Mouse (Mus musculus) leukemia stem cell, adult 10-12 weeks (primary cell): ENCODE results near the gene Aarsd1. TPM values are rescaled to one million over a fixed set of nuclear protein-coding genes. Genes with fewer than 3 reads are reported as not detected.

ENCODE experiments used
- polyA plus RNA-seq: library from polyadenylated mRNA; stranded (reverse); fragments of >175 nt; gene quantifications from 2 replicates; pipeline ENCODE4 v1.2.3, GENCODE M21; 2012; ENCODE audit warnings: low replicate concordance

The Aarsd1 gene
- 38.8 and 49.0 TPM in 2 replicates for polyA plus RNA-seq

DNA sequence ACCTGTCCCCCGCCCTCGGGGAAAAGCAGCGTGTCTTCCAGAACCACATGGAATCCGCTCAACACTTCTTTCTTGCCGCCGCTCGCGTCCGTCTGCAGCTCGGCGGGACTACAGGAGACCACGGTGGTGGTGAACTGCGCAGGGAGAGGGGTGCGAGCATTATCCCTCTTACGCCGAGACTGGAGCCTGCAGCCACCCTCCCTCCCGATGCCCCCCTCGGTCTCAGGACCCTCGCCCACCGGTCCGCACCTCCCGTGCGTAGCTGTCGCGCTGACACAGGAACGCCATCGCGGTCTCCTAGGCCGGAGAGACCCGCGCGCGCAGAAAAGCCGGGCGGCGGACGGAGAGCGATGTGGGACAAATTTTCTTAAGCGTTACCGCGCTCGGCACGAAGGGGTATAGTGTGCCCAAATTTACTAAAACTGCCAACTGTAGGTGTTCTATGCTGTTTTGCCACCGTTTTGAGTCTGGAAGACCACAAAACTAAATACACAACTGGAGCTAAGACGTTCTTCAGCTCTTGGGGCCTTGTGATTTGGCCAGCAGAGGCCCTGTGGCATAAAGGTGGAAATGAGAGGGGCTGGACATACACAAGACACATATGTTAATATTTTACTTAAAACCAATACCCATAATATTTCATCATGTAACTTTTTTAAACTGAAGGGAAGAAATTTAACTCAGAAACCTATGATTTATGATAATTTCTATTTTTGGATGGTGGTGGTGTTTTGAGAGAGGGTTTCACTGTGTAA lies at the start of gene Aarsd1:
Gene Aarsd1 (minus strand): TSS at position 515 of the 755 bp plus-strand sequence.

DNA sequence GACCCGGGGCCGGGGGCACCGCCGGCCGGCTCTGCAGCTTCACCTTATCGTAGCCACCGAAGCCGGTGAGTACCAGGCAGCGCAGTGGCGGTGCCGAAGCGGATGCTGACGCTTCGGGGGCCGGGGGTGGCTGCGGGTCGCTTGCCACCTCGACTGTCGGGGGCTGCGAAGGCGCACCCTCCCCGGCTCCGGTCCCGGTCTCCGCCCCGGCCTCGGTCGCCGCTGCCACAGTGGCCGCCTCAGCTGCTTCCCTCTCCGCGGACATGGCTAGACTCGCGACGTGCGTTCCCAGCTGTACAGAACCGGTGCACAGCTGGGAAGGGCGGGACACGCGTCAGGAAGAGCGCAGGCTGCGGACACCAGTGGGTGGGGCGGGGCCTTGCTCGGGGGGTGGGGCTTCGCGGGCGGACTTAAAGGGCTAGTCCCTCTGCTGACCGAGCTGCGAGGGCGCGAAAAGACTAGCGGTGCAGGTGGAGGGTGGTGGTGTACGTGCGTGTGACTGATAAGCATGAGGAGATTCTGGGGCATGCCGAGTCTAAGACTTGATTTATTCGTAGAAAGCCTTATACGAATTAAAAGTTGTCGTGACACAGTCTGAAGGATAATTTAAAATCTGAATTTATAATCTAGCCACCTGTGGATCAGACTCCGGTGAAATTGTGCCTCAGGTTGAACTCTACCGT lies 48.6 kb upstream of the Aarsd1 start, which contains the start of gene Vat1:
Gene Vat1 (minus strand): TSS at position 362 of the 683 bp plus-strand sequence.

DNA sequence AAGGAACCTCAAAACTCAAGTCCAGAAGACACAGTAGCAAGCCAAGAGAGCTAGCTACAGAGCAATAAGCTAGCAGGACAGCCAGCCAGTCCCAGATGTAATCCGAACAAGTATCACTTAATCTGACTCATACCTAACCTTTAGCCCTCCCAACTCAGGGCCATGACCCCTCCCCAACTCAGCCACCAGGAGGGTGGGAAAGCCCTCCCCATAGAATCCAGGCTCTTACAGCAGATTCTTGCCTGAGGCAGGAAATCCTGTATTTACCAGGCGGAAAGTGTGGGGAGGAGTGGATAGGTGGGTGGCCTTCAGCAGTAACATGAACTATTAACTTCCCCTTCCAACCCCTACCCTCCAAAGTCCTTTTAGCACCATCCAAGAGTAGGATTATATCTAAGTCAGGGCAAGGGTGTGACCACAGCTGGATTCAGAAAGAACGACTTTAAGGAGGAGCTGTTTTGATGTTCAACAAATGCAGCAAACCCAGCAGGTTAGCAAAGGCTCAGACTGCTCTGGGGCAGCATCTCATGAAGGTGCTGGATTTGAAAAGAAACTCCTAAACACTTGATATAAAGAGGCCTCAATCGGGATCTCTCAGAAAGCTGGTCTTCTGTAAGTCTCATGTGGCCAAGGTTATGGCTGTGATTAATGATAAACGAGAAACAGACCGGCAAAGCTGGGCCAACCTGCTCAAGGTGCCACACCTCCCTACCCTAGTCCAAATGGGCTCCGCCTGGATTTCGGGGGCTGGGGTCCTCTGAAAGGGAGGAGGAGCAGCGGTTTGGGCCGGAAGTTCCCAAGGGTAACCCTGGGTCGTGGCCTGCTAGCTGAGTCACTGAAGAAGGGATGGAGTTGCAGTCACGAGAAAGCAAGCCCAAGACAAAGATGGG lies 47.0 kb upstream of the Aarsd1 start, which contains the start of gene Rnd2:
Gene Rnd2 (plus strand): TSS at position 789 of the 890 bp plus-strand sequence.

DNA sequence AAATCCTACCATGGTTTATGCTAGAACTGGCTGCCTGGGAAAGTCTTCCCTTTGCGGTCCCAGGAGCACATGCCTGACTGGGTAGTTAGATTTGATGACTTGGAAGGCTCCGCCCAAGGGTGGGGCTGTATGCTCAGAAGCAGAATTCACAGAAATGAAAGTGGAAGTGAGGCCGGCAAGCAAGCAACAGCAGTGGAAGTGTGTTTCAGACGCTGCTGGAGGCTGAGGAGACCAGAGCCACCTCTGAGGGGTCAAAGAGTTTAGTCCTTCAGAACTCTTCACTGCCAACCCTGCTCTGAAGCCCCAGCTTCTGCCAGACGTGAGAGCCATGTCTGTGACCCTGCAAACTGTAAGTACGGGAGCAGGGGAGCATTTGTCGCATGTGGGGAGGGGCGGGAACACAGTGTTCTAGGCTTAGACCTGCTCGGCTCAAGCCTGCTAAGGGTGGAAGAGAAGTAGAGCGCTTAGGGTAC lies 30.9 kb upstream of the Aarsd1 start, which contains the start of gene Ifi35:
Gene Ifi35 (plus strand): TSS at position 134 of the 473 bp plus-strand sequence.

DNA sequence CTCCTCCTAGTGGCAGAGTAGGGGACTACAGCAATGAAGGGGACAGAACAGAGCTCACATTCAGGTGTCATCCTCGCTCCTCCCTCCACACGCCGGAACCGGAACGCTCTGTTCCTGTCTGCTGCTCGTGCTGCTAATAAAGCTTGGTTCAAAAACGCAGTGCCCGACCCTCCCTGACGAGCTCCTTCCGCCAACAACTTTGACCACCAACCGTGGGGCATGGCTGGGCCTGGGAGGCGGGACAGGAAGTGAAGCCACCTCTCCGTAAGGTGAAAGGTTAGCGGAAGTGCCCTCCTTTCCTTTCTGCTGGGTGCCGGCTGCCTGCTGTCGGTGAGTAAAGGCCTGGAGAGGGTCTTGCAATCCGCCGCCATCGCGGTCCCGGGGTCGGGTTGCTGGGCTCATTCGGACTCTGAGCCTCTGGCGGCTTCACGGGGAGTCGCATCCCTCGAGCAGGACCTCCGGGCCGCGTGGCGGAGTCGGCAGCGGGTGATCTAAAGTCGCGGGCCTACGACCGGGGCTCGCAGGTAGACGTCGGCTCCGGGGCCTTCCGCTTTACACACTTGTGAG lies 24.8 kb upstream of the Aarsd1 start, which contains the start of gene Rpl27:
Gene Rpl27 (plus strand): TSS at position 172 of the 567 bp plus-strand sequence.

DNA sequence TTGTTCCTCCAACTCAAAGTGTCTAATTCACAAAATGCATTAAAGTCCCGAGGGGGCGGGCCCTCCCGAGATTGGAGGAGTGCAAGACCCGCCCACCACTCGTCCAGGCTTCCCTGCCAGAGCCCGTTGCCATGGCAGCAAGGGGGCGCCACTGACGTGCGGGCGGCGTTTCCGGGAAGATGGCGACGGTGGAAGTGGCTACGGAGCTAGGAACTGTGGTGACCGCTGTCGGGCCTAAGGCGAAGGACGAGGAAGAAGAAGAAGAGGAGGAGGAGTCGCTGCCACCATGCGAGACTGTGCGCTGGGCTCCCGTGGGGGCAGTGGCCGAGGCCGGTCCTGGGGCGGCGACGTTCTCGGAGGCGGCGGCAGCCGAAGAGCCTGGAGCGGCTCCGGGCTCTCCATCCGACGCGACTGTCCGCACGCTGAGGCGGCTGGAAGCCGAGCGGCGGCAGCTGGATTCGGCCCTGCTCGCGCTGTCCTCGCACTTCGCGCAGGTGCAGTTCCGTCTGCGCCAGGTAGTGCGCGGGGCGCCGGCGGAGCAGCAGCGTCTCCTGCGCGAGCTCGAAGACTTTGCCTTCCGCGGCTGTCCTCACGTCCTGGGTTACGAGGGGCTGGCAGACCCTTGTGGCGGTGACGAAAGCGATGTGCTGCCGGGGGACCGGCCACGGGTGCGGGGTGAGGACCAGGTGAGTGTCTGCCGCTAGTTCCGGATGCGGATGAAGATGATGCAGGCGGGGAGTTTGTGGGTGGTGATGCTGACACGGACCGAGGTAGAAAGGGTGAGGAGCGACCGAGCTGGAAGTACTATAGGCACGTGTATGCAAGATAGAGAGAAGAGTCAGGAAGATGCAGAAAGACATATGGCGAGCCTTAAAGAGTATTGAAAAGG lies 7.8 kb upstream of the Aarsd1 start, which contains the start of the genes Rundc1 and Ptges3l:
Gene Rundc1 (plus strand): TSS at position 161 of the 889 bp plus-strand sequence.
Gene Ptges3l (minus strand): TSS at position 409 of the 889 bp plus-strand sequence.

DNA sequence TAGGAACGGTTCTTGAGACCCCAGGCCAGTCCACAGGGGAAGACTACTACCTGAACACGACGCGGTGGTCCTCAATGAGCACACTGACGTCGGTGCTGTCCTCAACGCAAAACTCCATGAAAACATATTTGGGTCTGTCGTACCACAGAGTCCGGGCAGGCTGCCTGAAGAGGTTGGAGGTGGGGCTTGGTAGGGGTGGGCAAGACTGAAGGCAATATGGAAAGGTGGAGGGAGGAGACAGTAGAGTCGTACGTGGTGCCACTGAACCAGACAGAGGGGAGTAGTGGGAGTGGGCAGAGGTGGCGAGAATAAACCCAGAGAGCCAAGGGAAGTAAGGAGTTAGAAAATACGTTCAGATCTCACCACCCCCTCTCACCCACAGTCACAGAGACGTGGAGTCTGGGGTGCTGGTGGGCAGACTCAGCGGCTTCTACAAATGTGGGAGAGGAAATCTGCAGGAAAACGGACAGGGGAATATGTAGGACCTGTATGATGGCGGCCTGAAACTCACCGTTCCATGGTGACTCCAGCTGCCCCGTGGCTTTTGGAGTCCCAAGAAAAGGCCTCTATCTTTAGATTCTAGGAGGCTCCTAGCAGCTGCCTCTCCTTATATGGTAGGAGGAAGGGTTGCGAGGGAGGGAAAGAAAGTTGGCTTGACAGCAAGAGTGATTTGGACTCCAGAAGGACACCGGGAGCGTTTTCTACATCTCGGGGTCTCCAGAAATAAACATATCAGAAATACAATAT lies 6.9 kb upstream of the Aarsd1 start, which contains the start of gene Gm27029:
Gene Gm27029 (minus strand): TSS at position 692 of the 747 bp plus-strand sequence.

DNA sequence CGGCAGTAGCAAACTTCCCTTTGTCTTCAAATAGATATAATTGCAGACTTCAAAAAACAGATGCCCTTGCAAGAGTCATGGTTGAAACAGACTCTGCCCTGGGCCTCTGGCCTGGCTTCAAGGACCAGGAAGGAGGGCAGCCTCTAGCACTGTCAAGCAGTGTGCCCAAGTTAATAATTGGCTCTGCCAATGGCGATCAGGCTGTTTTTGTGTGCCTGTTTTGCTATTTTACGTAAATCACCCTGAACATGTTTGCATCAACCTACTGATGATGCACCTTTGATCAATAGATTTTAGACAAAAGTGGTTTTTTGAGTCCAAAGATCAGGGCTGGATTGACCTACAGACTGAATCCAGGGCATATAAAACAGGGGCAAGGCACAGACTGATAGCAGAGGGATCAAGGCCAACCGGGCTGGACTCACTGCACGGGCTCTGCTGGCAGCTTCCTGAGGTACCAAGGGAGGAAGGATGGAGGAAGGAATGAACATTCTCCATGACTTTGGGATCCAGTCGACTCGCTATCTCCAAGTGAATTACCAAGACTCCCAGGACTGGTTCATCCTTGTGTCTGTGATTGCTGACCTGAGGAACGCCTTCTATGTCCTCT lies 50.0 kb downstream of the Aarsd1 start, which contains the start of gene G6pc:
Gene G6pc (plus strand): TSS at position 236 of the 610 bp plus-strand sequence.

Other genes starting within 250 kb of the Aarsd1 start
- 0.40 and 0.42 TPM in 2 replicates for gene Cntnap1, start 247.1 kb downstream of the Aarsd1 start, polyA plus RNA-seq
- gene Plekhh3, start 246.3 kb downstream of the Aarsd1 start, polyA plus RNA-seq = 3.2 and 5.3 TPM in 2 replicates
- 0.56 and 1.1 TPM in 2 replicates for gene Ccr10, start 242.2 kb downstream of the Aarsd1 start, polyA plus RNA-seq
- gene Ezh1, start 191.2 kb downstream of the Aarsd1 start, polyA plus RNA-seq = 0.88 and 7.2 TPM in 2 replicates
- gene Ramp2, start 171.6 kb downstream of the Aarsd1 start, polyA plus RNA-seq = 5.4 and 11.1 TPM in 2 replicates
- 73.9 and 74.5 TPM in 2 replicates for gene Vps25, start 163.9 kb downstream of the Aarsd1 start, polyA plus RNA-seq
- gene Wnk4, start 157.0 kb downstream of the Aarsd1 start, polyA plus RNA-seq = 6.0 and 8.9 TPM in 2 replicates
- gene Cntd1, start 138.6 kb downstream of the Aarsd1 start, polyA plus RNA-seq = 0.17 TPM in 1 of 2 replicates, not detected in the other
- 2.0 and 15.7 TPM in 2 replicates for gene Coa3, start 138.5 kb downstream of the Aarsd1 start, polyA plus RNA-seq
- 55.6 and 84.1 TPM in 2 replicates for gene Becn1, start 115.3 kb downstream of the Aarsd1 start, polyA plus RNA-seq
- gene Psme3, start 101.4 kb downstream of the Aarsd1 start, polyA plus RNA-seq = 97.5 and 117 TPM in 2 replicates
- gene Aoc2, start 92.6 kb downstream of the Aarsd1 start, polyA plus RNA-seq = 11.1 and 13.4 TPM in 2 replicates
- 0.37 and 0.41 TPM in 2 replicates for gene Aoc3, start 87.0 kb downstream of the Aarsd1 start, polyA plus RNA-seq
- not detected in 2 replicates for gene G6pc, start 50.1 kb downstream of the Aarsd1 start, polyA plus RNA-seq
- 0.33 TPM in 1 of 2 replicates, not detected in the other for gene Gm27029, start 7.2 kb upstream of the Aarsd1 start, polyA plus RNA-seq
- gene Rundc1, start 7.5 kb upstream of the Aarsd1 start, polyA plus RNA-seq = 4.3 and 5.0 TPM in 2 replicates
- gene Ptges3l, start 7.7 kb upstream of the Aarsd1 start, polyA plus RNA-seq = 0.16 and 0.95 TPM in 2 replicates
- 98.1 and 303 TPM in 2 replicates for gene Rpl27, start 24.7 kb upstream of the Aarsd1 start, polyA plus RNA-seq
- gene Ifi35, start 30.8 kb upstream of the Aarsd1 start, polyA plus RNA-seq = 22.6 and 37.1 TPM in 2 replicates
- 3.2 and 4.2 TPM in 2 replicates for gene Rnd2, start 47.4 kb upstream of the Aarsd1 start, polyA plus RNA-seq
- gene Vat1, start 48.6 kb upstream of the Aarsd1 start, polyA plus RNA-seq = 45.9 and 70.6 TPM in 2 replicates
- gene Brca1, start 134.3 kb upstream of the Aarsd1 start, polyA plus RNA-seq = 0.80 and 24.6 TPM in 2 replicates
- 37.6 and 46.4 TPM in 2 replicates for gene Nbr1, start 134.5 kb upstream of the Aarsd1 start, polyA plus RNA-seq
- 2.0 and 5.9 TPM in 2 replicates for gene Tmem106a, start 164.6 kb upstream of the Aarsd1 start, polyA plus RNA-seq
- not detected in 2 replicates for gene Gm11634, start 181.6 kb upstream of the Aarsd1 start, polyA plus RNA-seq
- gene Rdm1, start 209.6 kb upstream of the Aarsd1 start, polyA plus RNA-seq = 4.8 and 7.8 TPM in 2 replicates
- gene Arl4d, start 247.9 kb upstream of the Aarsd1 start, polyA plus RNA-seq = 0.88 and 2.3 TPM in 2 replicates